Mouse (Mus musculus): ENCODE measurements around the gene Gse1. TPM values are rescaled to one million over a fixed set of nuclear protein-coding genes. Genes with fewer than 3 reads are reported as not detected.

The Gse1 gene
- polyA plus RNA-seq, 1 experiment from 2014 or later, result 6.4 TPM

DNA sequence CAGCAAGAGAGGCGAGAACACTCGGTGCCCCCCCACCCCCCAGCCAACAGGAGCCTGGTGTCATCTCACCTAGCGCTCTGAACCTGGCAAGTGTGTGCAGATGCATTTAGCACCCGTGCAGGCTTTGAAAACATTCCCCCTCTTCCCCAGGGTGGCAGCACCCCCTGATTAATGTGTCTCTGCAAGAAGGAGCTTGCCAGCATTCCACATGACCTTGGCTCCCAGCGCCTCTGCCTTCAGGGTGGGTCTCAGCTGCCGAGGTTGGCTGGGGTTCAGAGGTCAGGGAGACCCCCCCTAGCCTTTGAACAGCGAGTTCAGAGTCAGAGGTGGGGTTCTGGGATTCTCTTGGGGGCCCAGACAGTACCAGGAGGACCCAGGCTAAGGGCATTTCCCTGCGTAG is 283.5 kb downstream of the Gse1 start:
- Histone ChIP-seq H3K9ac (ENCODE audit: low read depth, low read length) (no peak overlapping the region), H3K27me3 (replicated peaks; ENCODE audit: control insufficient read depth, insufficient read depth, low read length) (no peaks in the 10 kb centered on the region), H3K4me2 (replicated peaks; ENCODE audit: low read depth) (no peak overlapping the region), H3K4me1 (replicated peaks; ENCODE audit: control insufficient read depth, insufficient read depth, low read length) (peaks cover 19% of the 10 kb centered on the region), H3K4me3 (ENCODE audit: low read depth, low read length) (no peak overlapping the region), H3K9me3 (ENCODE audit: control insufficient read depth) (no peaks in the 10 kb centered on the region), H3K27ac (ENCODE audit: low read depth, low read length) (no peak overlapping the region), H3K36me3 (ENCODE audit: control insufficient read depth, insufficient read depth) (no peaks in the 10 kb centered on the region)
- no peak for ATAC-seq
- no peak for TF ChIP-seq CTCF (IDR thresholded peaks at IDR 0.05; ENCODE audit: low read depth)
- WGBS, result 41% methylated on average over 8 of the region's 8 CpGs

DNA sequence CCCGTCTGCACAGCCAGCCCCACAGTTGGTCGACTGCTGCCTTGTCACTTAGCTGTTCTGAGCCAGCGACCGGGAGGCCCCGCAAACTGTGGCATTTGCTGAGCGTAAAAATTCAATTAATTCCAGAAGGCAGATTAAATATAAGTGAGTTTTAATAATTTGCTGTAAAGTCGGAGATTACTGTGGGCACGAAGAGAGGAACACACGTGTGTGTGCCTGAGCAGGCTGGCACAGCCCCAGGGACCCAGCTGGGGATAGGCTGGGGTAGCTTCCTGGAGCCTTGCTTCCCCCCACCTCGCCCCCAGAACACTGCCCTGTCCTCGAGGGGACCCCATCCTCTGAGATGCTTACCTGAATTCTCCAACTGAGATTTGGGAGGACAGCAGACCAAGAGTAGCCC is 284.1 kb downstream of the Gse1 start:
- peaks cover 19% of the 10 kb centered on the region for H3K4me1 ChIP-seq (replicated peaks; ENCODE audit: control insufficient read depth, insufficient read depth, low read length)
- TF ChIP-seq CTCF (IDR thresholded peaks at IDR 0.05; ENCODE audit: low read depth), result no peak
- 69% methylated on average over 11 of the region's 11 CpGs for WGBS
- H3K27ac ChIP-seq (ENCODE audit: low read depth, low read length), result no peak overlapping the region
- no peak overlapping the region for H3K9ac ChIP-seq (ENCODE audit: low read depth, low read length)
- no peak overlapping the region for H3K4me3 ChIP-seq (ENCODE audit: low read depth, low read length)
- no peak for ATAC-seq
- H3K36me3 ChIP-seq (ENCODE audit: control insufficient read depth, insufficient read depth), result no peaks in the 10 kb centered on the region
- H3K4me2 ChIP-seq (replicated peaks; ENCODE audit: low read depth), result no peak overlapping the region
- no peaks in the 10 kb centered on the region for H3K9me3 ChIP-seq (ENCODE audit: control insufficient read depth)
- H3K27me3 ChIP-seq (replicated peaks; ENCODE audit: control insufficient read depth, insufficient read depth, low read length), result no peaks in the 10 kb centered on the region

DNA sequence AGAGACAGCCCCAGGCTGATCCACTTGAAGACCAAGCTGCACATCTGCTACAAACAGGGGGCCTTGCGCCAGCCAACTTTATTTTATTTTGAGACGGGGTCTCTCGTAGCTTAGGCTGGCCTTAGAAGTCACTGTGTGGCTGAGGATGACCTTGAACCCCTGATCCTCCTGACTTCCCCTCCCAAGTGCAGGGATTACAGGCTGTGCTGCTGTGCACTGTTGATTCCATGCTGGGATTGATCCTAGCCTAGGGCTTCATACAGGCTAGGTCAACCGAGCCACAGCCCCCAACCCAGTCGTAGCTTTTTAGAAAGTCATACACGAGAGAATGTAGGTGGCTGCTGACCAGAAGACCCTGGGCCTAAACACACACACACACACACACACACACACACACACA is 284.9 kb downstream of the Gse1 start:
- Histone ChIP-seq H3K27ac (ENCODE audit: low read depth, low read length) (no peak overlapping the region), H3K4me2 (replicated peaks; ENCODE audit: low read depth) (no peak overlapping the region), H3K4me1 (replicated peaks; ENCODE audit: control insufficient read depth, insufficient read depth, low read length) (peaks cover 23% of the 10 kb centered on the region), H3K27me3 (replicated peaks; ENCODE audit: control insufficient read depth, insufficient read depth, low read length) (no peaks in the 10 kb centered on the region), H3K4me3 (ENCODE audit: low read depth, low read length) (no peak overlapping the region), H3K36me3 (ENCODE audit: control insufficient read depth, insufficient read depth) (no peaks in the 10 kb centered on the region), H3K9ac (ENCODE audit: low read depth, low read length) (no peak overlapping the region), H3K9me3 (ENCODE audit: control insufficient read depth) (no peaks in the 10 kb centered on the region)
- ATAC-seq, result no peak
- 85% methylated on average over 6 of the region's 6 CpGs for WGBS
- TF ChIP-seq CTCF (IDR thresholded peaks at IDR 0.05; ENCODE audit: low read depth), result no peak

- Histone ChIP-seq H3K9ac (ENCODE audit: low read depth, low read length) (no peak overlapping the region), H3K9me3 (ENCODE audit: control insufficient read depth) (no peaks in the 10 kb centered on the region), H3K36me3 (ENCODE audit: control insufficient read depth, insufficient read depth) (no peaks in the 10 kb centered on the region), H3K27me3 (replicated peaks; ENCODE audit: control insufficient read depth, insufficient read depth, low read length) (no peaks in the 10 kb centered on the region), H3K4me1 (replicated peaks; ENCODE audit: control insufficient read depth, insufficient read depth, low read length) (peaks cover 23% of the 10 kb centered on the region), H3K27ac (ENCODE audit: low read depth, low read length) (no peak overlapping the region), H3K4me2 (replicated peaks; ENCODE audit: low read depth) (no peak overlapping the region), H3K4me3 (ENCODE audit: low read depth, low read length) (no peak overlapping the region)
- WGBS, result 71% methylated on average over 25 of the region's 26 CpGs
- TF ChIP-seq CTCF (IDR thresholded peaks at IDR 0.05; ENCODE audit: low read depth), result no peak
- no peak for ATAC-seq
Observed at GRCm38 (mm10) chr8:120513638-120514461, 285.6 kb downstream of the Gse1 start.

DNA sequence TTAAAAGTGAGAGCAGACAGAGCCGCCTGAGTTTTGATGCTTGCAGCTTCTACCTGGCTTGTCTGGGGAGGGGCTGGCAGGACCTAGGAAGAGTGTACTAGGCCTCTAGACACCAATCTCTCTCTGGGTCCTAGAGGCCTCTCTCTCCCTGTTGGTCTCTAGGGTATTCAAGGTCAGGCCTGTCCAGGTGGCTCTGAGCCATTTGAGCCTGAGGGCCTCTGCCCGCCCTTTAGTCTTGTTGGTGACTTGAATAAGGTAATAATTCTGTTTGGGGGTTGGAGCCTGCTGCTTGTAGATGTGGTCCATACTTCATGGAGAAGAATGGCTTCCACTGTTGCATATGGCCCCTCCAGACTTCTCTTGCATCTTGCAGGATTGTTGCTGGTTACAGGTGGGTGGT is 287.0 kb downstream of the Gse1 start:
- H3K36me3 ChIP-seq (ENCODE audit: control insufficient read depth, insufficient read depth), result no peaks in the 10 kb centered on the region
- no peak overlapping the region for H3K4me3 ChIP-seq (ENCODE audit: low read depth, low read length)
- 89% methylated on average over 2 of the region's 2 CpGs for WGBS
- H3K9me3 ChIP-seq (ENCODE audit: control insufficient read depth), result no peaks in the 10 kb centered on the region
- H3K9ac ChIP-seq (ENCODE audit: low read depth, low read length), result no peak overlapping the region
- TF ChIP-seq CTCF (IDR thresholded peaks at IDR 0.05; ENCODE audit: low read depth), result no peak
- no peak overlapping the region for H3K4me2 ChIP-seq (replicated peaks; ENCODE audit: low read depth)
- no peak overlapping the region for H3K27ac ChIP-seq (ENCODE audit: low read depth, low read length)
- no peaks in the 10 kb centered on the region for H3K27me3 ChIP-seq (replicated peaks; ENCODE audit: control insufficient read depth, insufficient read depth, low read length)
- peaks cover 11% of the 10 kb centered on the region; the same call in 1 of the 2 replicates for H3K4me1 ChIP-seq (replicated peaks; ENCODE audit: control insufficient read depth, insufficient read depth, low read length)
- no peak for ATAC-seq

GRCm38 (mm10) chr8:120515650-120516049 is 287.4 kb downstream of the Gse1 start:
- no peaks in the 10 kb centered on the region for H3K36me3 ChIP-seq (ENCODE audit: control insufficient read depth, insufficient read depth)
- no peak overlapping the region for H3K4me2 ChIP-seq (replicated peaks; ENCODE audit: low read depth)
- H3K4me1 ChIP-seq (replicated peaks; ENCODE audit: control insufficient read depth, insufficient read depth, low read length), result peaks cover 11% of the 10 kb centered on the region; the same call in 1 of the 2 replicates
- H3K9me3 ChIP-seq (ENCODE audit: control insufficient read depth), result no peaks in the 10 kb centered on the region
- 90% methylated on average over 6 of the region's 6 CpGs for WGBS
- no peak overlapping the region for H3K9ac ChIP-seq (ENCODE audit: low read depth, low read length)
- no peak overlapping the region for H3K4me3 ChIP-seq (ENCODE audit: low read depth, low read length)
- TF ChIP-seq CTCF (IDR thresholded peaks at IDR 0.05; ENCODE audit: low read depth), result no peak
- no peak overlapping the region for H3K27ac ChIP-seq (ENCODE audit: low read depth, low read length)
- H3K27me3 ChIP-seq (replicated peaks; ENCODE audit: control insufficient read depth, insufficient read depth, low read length), result no peaks in the 10 kb centered on the region
- ATAC-seq, result no peak
